Comparison of ENCODE assay signal across 22 mouse cellular contexts in the genomic region with DNA sequence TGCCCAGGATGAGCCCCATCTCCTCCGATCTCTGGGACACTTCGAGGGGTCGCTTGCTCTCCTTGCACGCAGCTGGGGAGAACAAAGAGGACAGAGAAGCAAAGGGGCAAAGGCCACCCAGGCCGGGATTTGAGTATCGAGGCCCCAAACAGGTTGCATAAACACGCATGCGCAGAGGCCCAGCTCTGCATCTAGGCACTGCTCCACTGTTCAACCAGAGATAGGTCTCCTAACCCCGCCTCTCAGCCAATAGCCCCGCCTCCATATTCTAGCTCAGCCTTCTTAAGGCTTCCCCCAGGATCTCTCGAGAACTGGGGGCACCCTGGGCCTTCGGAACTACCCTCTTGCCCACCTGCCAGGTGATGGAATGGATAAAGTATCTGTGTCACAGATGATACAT. TPM values are rescaled to one million over a fixed set of nuclear protein-coding genes. Genes with fewer than 3 reads are reported as not detected.
A peak's percentile ranks its signal among the peaks of the same experiment; 100 is the strongest.
DNase-seq lines count a peak whose midpoint lies in the region; TF ChIP-seq lines count a peak whose summit lies in the region.
"Had no signal": no experiment of that assay in that cellular context is flagged by ENCODE, and none has a peak within 500 bp of the region (broad histone marks: within the 10 kb centered on the region; RNA-seq: fewer than 3 reads in every experiment).

No protein-coding gene starts in this region.

- no peak for TF ChIP-seq EP300 in CH12.LX (IDR thresholded peaks at IDR 0.05; ENCODE audit: low read length)

- peak overlapping the region; percentile 1; the same call in 1 of the 2 replicates for H3K4me2 ChIP-seq in CH12.LX (ENCODE audit: insufficient read depth, low read depth, poor library complexity, severe bottlenecking)
- H3K4me2 ChIP-seq: heart, embryonic 12.5 days; liver, embryonic 11.5 days; neural tube, embryonic 12.5 days had no signal

- H3K4me1 ChIP-seq in CH12.LX (ENCODE audit: control insufficient read depth in 1 of 2, insufficient read depth in 2 of 2) = peaks cover 0 to 8% of the 10 kb centered on the region in 2 experiments; a peak in 2 of 4 replicates
- H3K4me1 ChIP-seq in embryonic facial prominence, embryonic 10.5 days = peaks cover 48% of the 10 kb centered on the region
- H3K4me1 ChIP-seq: heart, embryonic 12.5 days; megakaryocyte, embryonic 14.5 days; neural tube, embryonic 12.5 days had no signal

- H3K4me3 ChIP-seq in CH12.LX (replicated peaks in 1 of 3; ENCODE audit: low read depth in 2 of 3, low read length in 2 of 3, poor library complexity in 1 of 3) = no peak overlapping the region
- H3K4me3 ChIP-seq in embryonic facial prominence, embryonic 10.5 days = no peak overlapping the region
- H3K4me3 ChIP-seq: gastrocnemius, adult 2 months; heart, embryonic 12.5 days; layer of hippocampus, adult 2 months; left cerebral cortex, adult 2 months; limb, embryonic 10.5 days; megakaryocyte, embryonic 14.5 days; neural tube, embryonic 12.5 days had no signal

- TF ChIP-seq RAD21 in CH12.LX (IDR thresholded peaks at IDR 0.05; ENCODE audit: low read depth, low read length) = no peak

- peaks cover 4% of the 10 kb centered on the region for H3K9me3 ChIP-seq in CH12.LX (replicated peaks; ENCODE audit: low read length)
- no peaks in the 10 kb centered on the region for H3K9me3 ChIP-seq in embryonic facial prominence, embryonic 10.5 days
- H3K9me3 ChIP-seq: heart, embryonic 12.5 days; limb, embryonic 10.5 days; megakaryocyte, embryonic 14.5 days; neural tube, embryonic 12.5 days had no signal

- H3K9ac ChIP-seq in CH12.LX (ENCODE audit: insufficient read depth, low read depth) = no peak overlapping the region
- H3K9ac ChIP-seq: heart, embryonic 12.5 days; neural tube, embryonic 12.5 days had no signal

- in situ Hi-C loops in CH12.LX (cut with MboI; ENCODE audit: low pct_ligation_motif_present, low pct_unique_long_range_greater_than_20kb, low sequenced_read_pairs) = no loop called here

- 56% methylated on average over 12 of the region's 12 CpGs for WGBS in embryonic facial prominence, embryonic 10.5 days

- no peak overlapping the region for H3K27ac ChIP-seq in CH12.LX (ENCODE audit: insufficient read depth, low read depth)
- peak overlapping the region; percentile 31; the same call in 1 of the 2 replicates for H3K27ac ChIP-seq in embryonic facial prominence, embryonic 10.5 days (replicated peaks)
- H3K27ac ChIP-seq: gastrocnemius, adult 2 months; left cerebral cortex, adult 2 months; neural tube, embryonic 12.5 days had no signal

- intact Hi-C loops in left cerebral cortex, postnatal 4 days (cut with DNase I) = no loop called here

- H3K79me2 ChIP-seq in CH12.LX (replicated peaks; ENCODE audit: control insufficient read depth, extremely low read depth, insufficient read depth, poor library complexity, severe bottlenecking) = no peaks in the 10 kb centered on the region

- dilution Hi-C loops in CH12.LX (cut with MboI; ENCODE audit: extremely low pct_ligation_motif_present, extremely low pct_unique_long_range_greater_than_20kb, low sequenced_read_pairs) = no loop called here

- peaks cover 95% of the 10 kb centered on the region for H3K27me3 ChIP-seq in CH12.LX (replicated peaks)
- H3K27me3 ChIP-seq in embryonic facial prominence, embryonic 10.5 days (replicated peaks; ENCODE audit: low read depth, poor library complexity, severe bottlenecking) = no peaks in the 10 kb centered on the region
- H3K27me3 ChIP-seq: neural tube, embryonic 12.5 days had no signal

- TF ChIP-seq CTCF in CH12.LX (conservative IDR thresholded peaks at IDR 0.05 in 1 of 2, IDR thresholded peaks at IDR 0.05 in 1 of 2; ENCODE audit: low read depth in 2 of 2, low read length in 2 of 2) = no peak

- DNase-seq in left cerebral cortex, postnatal 4 days = peak; percentile 25
- no peak for DNase-seq in left cerebral cortex, adult 18-20 months (ENCODE audit: low spot score in 2 of 2)
- DNase-seq in CH12.LX (ENCODE audit: extremely low read depth) (no peak), ES-CJ7 (ENCODE audit: low read depth, low spot score) (peak; percentile 10)
- peak; percentile 18 for DNase-seq in embryonic facial prominence, embryonic 10.5 days (ENCODE audit: low spot score)
- no peak for DNase-seq in thymus, adult 18-20 months
- DNase-seq in right cerebral cortex, postnatal 14 days = no peak
- DNase-seq: adrenal gland, postnatal 36 days; cerebellum, adult 8-10 months; kidney, adult 18-20 months; kidney, postnatal 10 days; lung, adult 2 months; right cerebral cortex, postnatal 25 days; thymus, postnatal 14 days had no signal

- H3K36me3 ChIP-seq in CH12.LX (replicated peaks in 1 of 2; ENCODE audit: control insufficient read depth in 1 of 2, insufficient read depth in 1 of 2, low read length in 1 of 2) = no peaks in the 10 kb centered on the region
- peaks cover 38% of the 10 kb centered on the region for H3K36me3 ChIP-seq in embryonic facial prominence, embryonic 10.5 days (replicated peaks)
- H3K36me3 ChIP-seq: heart, embryonic 12.5 days; neural tube, embryonic 12.5 days had no signal

- TF ChIP-seq POLR2A in CH12.LX (IDR thresholded peaks at IDR 0.05; ENCODE audit: low read depth, low read length) = no peak

TF ChIP-seq in CH12.LX, 34 proteins besides CTCF, POLR2A, EP300 and RAD21:
- TF ChIP-seq HCFC1 (IDR thresholded peaks at IDR 0.05; ENCODE audit: low read depth, low read length) = no peak
- TF ChIP-seq NRF1 (IDR thresholded peaks at IDR 0.05; ENCODE audit: low read depth, low read length) = peak; percentile 82

RNA-seq across cellular contexts. Expression of gene Ptpru, which starts 40.2 kb away (rescaled TPM):
- 10 to 100 TPM; 44.0 to 54.1 TPM for total RNA-seq in left cerebral cortex, postnatal 4 days (2021)
- total RNA-seq in left cerebral cortex, adult 18-20 months (2021) = 10 to 100 TPM; 33.2 to 47.6 TPM
- 0.08 and 0.38 TPM in 2 replicates for total RNA-seq in CH12.LX (2012; rRNA removed)
- not detected in 2 replicates for total RNA-seq in CH12.LX (2014; rRNA removed)
- polyA plus RNA-seq in CH12.LX (2012; ENCODE audit: insufficient read length, low read depth) = not detected in 2 replicates
- 21.1 and 23.5 TPM in 2 replicates for polyA plus RNA-seq in embryonic facial prominence, embryonic 10.5 days (2016; fragmentation: Nextera tagmentation; extraction: Ambion mirVana)

RNA-seq across cellular contexts. Expression of gene Mecr, which starts 45.4 kb away (rescaled TPM):
- 10 to 100 TPM; 36.9 to 38.2 TPM for total RNA-seq in left cerebral cortex, postnatal 4 days (2021)
- 10 to 100 TPM; 28.9 to 31.7 TPM for total RNA-seq in left cerebral cortex, adult 18-20 months (2021)
- total RNA-seq in CH12.LX (2012; rRNA removed) = 42.8 and 43.0 TPM in 2 replicates
- 54.6 and 56.4 TPM in 2 replicates for total RNA-seq in CH12.LX (2014; rRNA removed)
- 77.1 and 77.3 TPM in 2 replicates for polyA plus RNA-seq in CH12.LX (2012; ENCODE audit: insufficient read length, low read depth)
- polyA plus RNA-seq in embryonic facial prominence, embryonic 10.5 days (2016; fragmentation: Nextera tagmentation; extraction: Ambion mirVana) = 52.9 and 55.0 TPM in 2 replicates

Comparison
In these comparisons a context has a peak if more than half of its experiments do, and no peak if none do; other contexts are left out.
1. DNase-seq: peak in left cerebral cortex, postnatal 4 days (single experiment), ES-CJ7 (single experiment) and embryonic facial prominence, embryonic 10.5 days (single experiment); none in left cerebral cortex, adult 18-20 months (0 of 2), CH12.LX (single experiment), thymus, adult 18-20 months (0 of 2) and right cerebral cortex, postnatal 14 days (single experiment).
2. RNA of gene Ptpru, which starts 40.2 kb away (total RNA-seq): 44.0 to 54.1 TPM in left cerebral cortex, postnatal 4 days and 33.2 to 47.6 TPM in left cerebral cortex, adult 18-20 months; 0.08 to 0.38 TPM in CH12.LX; every median in the first group is over 10 times any median in the second.